Mouse (Mus musculus): ENCODE measurements around the gene Taar7f. TPM values are rescaled to one million over a fixed set of nuclear protein-coding genes. Genes with fewer than 3 reads are reported as not detected.
A peak's percentile ranks its signal among the peaks of the same experiment; 100 is the strongest.
"Not testable (repeated sequence)": the region's sequence is repeated elsewhere in the genome, so short reads cannot be mapped to it uniquely, and the experiment has no call there.

Taar7f gene
- polyA plus RNA-seq, 2 experiments, result not detected

- Histone ChIP-seq H3K4me3 (ENCODE audit: insufficient read depth in 1 of 2, low read depth in 2 of 2, low read length in 2 of 2) (no peak overlapping the region), H3K9me3 (ENCODE audit: control insufficient read depth, low read length) (no peaks in the 10 kb centered on the region), H3K4me1 (replicated peaks; ENCODE audit: control insufficient read depth in 2 of 2, insufficient read depth in 2 of 2, low read length in 1 of 2) (peaks cover 0 to 9% of the 10 kb centered on the region in 2 experiments; a peak in 2 of 4 replicates), H3K36me3 (replicated peaks; ENCODE audit: control insufficient read depth, insufficient read depth, low read depth) (no peaks in the 10 kb centered on the region), H3K27me3 (ENCODE audit: control insufficient read depth, insufficient read depth, low read length) (no peaks in the 10 kb centered on the region), H3K9ac (replicated peaks) (no peak overlapping the region), H3K4me2 (ENCODE audit: low read depth) (no peak overlapping the region), H3K27ac (no peak overlapping the region)
- ATAC-seq (ENCODE audit: insufficient read depth) (no peak), DNase-seq (ENCODE audit: low read depth in 3 of 3, low spot score in 3 of 3) (no peak)
- TF ChIP-seq CTCF (IDR thresholded peaks at IDR 0.05; ENCODE audit: low read depth) (no peak), EP300 (IDR thresholded peaks at IDR 0.05; ENCODE audit: low read depth) (no peak)
- WGBS (ENCODE audit: insufficient replicate concordance), result 34% methylated on average over 5 of the region's 5 CpGs
Observed at GRCm38 (mm10) chr10:24086555-24086954, 37.2 kb downstream of the Taar7f start.

- H3K27ac ChIP-seq, result no peak overlapping the region
- H3K4me1 ChIP-seq (replicated peaks; ENCODE audit: control insufficient read depth in 2 of 2, insufficient read depth in 2 of 2, low read length in 1 of 2), result peaks cover 0 to 9% of the 10 kb centered on the region in 2 experiments; a peak in 2 of 4 replicates
- no peak overlapping the region for H3K4me3 ChIP-seq (ENCODE audit: insufficient read depth in 1 of 2, low read depth in 2 of 2, low read length in 2 of 2)
- no peaks in the 10 kb centered on the region for H3K36me3 ChIP-seq (replicated peaks; ENCODE audit: control insufficient read depth, insufficient read depth, low read depth)
- no peak overlapping the region for H3K4me2 ChIP-seq (ENCODE audit: low read depth)
- no peak for DNase-seq (ENCODE audit: low read depth in 3 of 3, low spot score in 3 of 3)
- H3K9ac ChIP-seq (replicated peaks), result no peak overlapping the region
- no peak for ATAC-seq (ENCODE audit: insufficient read depth)
- no peaks in the 10 kb centered on the region for H3K27me3 ChIP-seq (ENCODE audit: control insufficient read depth, insufficient read depth, low read length)
- no peaks in the 10 kb centered on the region for H3K9me3 ChIP-seq (ENCODE audit: control insufficient read depth, low read length)
- TF ChIP-seq CTCF (IDR thresholded peaks at IDR 0.05; ENCODE audit: low read depth) (no peak), EP300 (IDR thresholded peaks at IDR 0.05; ENCODE audit: low read depth) (no peak)
- WGBS (ENCODE audit: insufficient replicate concordance), result 51% methylated on average over 2 of the region's 2 CpGs
Observed at GRCm38 (mm10) chr10:24087168-24087567, 37.9 kb downstream of the Taar7f start.

- ATAC-seq (ENCODE audit: insufficient read depth) (no peak), DNase-seq (ENCODE audit: low read depth in 3 of 3, low spot score in 3 of 3) (no peak)
- TF ChIP-seq EP300 (IDR thresholded peaks at IDR 0.05; ENCODE audit: low read depth) (no peak), CTCF (IDR thresholded peaks at IDR 0.05; ENCODE audit: low read depth) (no peak)
- Histone ChIP-seq H3K9me3 (ENCODE audit: control insufficient read depth, low read length) (no peaks in the 10 kb centered on the region), H3K27me3 (ENCODE audit: control insufficient read depth, insufficient read depth, low read length) (no peaks in the 10 kb centered on the region), H3K4me2 (ENCODE audit: low read depth) (no peak within 1 kb of the TSS), H3K27ac (no peak within 1 kb of the TSS), H3K4me1 (replicated peaks; ENCODE audit: control insufficient read depth in 2 of 2, insufficient read depth in 2 of 2, low read length in 1 of 2) (peaks cover 0 to 2% of the 10 kb centered on the region in 2 experiments; a peak in 2 of 4 replicates), H3K9ac (replicated peaks) (no peak within 1 kb of the TSS), H3K36me3 (replicated peaks; ENCODE audit: control insufficient read depth, insufficient read depth, low read depth) (no peaks in the 10 kb centered on the region), H3K4me3 (ENCODE audit: insufficient read depth in 1 of 2, low read depth in 2 of 2, low read length in 2 of 2) (no peak within 1 kb of the TSS)
- 40% methylated on average over 2 of the region's 2 CpGs for WGBS (ENCODE audit: insufficient replicate concordance)
Observed at GRCm38 (mm10) chr10:24092194-24092593, 42.9 kb downstream of the Taar7f start, which contains the start of gene Taar8b. Taar8b (minus strand) TSS chr10:24092294.

GRCm38 (mm10) chr10:24097010-24097409 lies 47.7 kb downstream of the Taar7f start:
- H3K4me2 ChIP-seq (ENCODE audit: low read depth); H3K4me1 ChIP-seq (replicated peaks; ENCODE audit: control insufficient read depth in 2 of 2, insufficient read depth in 2 of 2, low read length in 1 of 2); H3K36me3 ChIP-seq (replicated peaks; ENCODE audit: control insufficient read depth, insufficient read depth, low read depth); H3K27ac ChIP-seq; H3K27me3 ChIP-seq (ENCODE audit: control insufficient read depth, insufficient read depth, low read length); H3K9ac ChIP-seq (replicated peaks); DNase-seq (ENCODE audit: low read depth in 3 of 3, low spot score in 3 of 3); H3K4me3 ChIP-seq (ENCODE audit: insufficient read depth in 1 of 2, low read depth in 2 of 2, low read length in 2 of 2); H3K9me3 ChIP-seq (ENCODE audit: control insufficient read depth, low read length): not testable (repeated sequence)
- 50% methylated on average over 2 of the region's 2 CpGs for WGBS (ENCODE audit: insufficient replicate concordance)
- peak; percentile 31; the same call in 1 of the 2 replicates for ATAC-seq (ENCODE audit: insufficient read depth)

Other genes starting within 250 kb of the Taar7f start
- 0.34 and 0.59 TPM in 2 replicates for gene Vnn3, start 198.0 kb upstream of the Taar7f start, polyA plus RNA-seq (2012; rRNA removed)
- 0.86 and 1.1 TPM in 2 replicates for gene Vnn3, start 198.0 kb upstream of the Taar7f start, polyA plus RNA-seq (2014; fragmentation: Nextera tagmentation; extraction: Ambion mirVana)
- 0.76 and 1.2 TPM in 2 replicates for gene Vnn1, start 154.8 kb upstream of the Taar7f start, polyA plus RNA-seq (2012; rRNA removed)
- 1.2 and 1.7 TPM in 2 replicates for gene Vnn1, start 154.8 kb upstream of the Taar7f start, polyA plus RNA-seq (2014; fragmentation: Nextera tagmentation; extraction: Ambion mirVana)
- not detected in 2 replicates for gene Taar1, start 129.2 kb upstream of the Taar7f start, polyA plus RNA-seq (2012; rRNA removed)
- gene Taar1, start 129.2 kb upstream of the Taar7f start, polyA plus RNA-seq (2014; fragmentation: Nextera tagmentation; extraction: Ambion mirVana), result not detected in 2 replicates
- gene Taar2, start 110.9 kb upstream of the Taar7f start, polyA plus RNA-seq (2012; rRNA removed), result not detected in 2 replicates
- gene Taar2, start 110.9 kb upstream of the Taar7f start, polyA plus RNA-seq (2014; fragmentation: Nextera tagmentation; extraction: Ambion mirVana), result not detected in 2 replicates
- not detected in 2 replicates for gene Taar3, start 100.0 kb upstream of the Taar7f start, polyA plus RNA-seq (2012; rRNA removed)
- not detected in 2 replicates for gene Taar3, start 100.0 kb upstream of the Taar7f start, polyA plus RNA-seq (2014; fragmentation: Nextera tagmentation; extraction: Ambion mirVana)
- gene Taar4, start 89.0 kb upstream of the Taar7f start, polyA plus RNA-seq (2012; rRNA removed), result not detected in 2 replicates
- gene Taar4, start 89.0 kb upstream of the Taar7f start, polyA plus RNA-seq (2014; fragmentation: Nextera tagmentation; extraction: Ambion mirVana), result not detected in 2 replicates
- not detected in 2 replicates for gene Taar5, start 78.8 kb upstream of the Taar7f start, polyA plus RNA-seq (2012; rRNA removed)
- gene Taar5, start 78.8 kb upstream of the Taar7f start, polyA plus RNA-seq (2014; fragmentation: Nextera tagmentation; extraction: Ambion mirVana), result not detected in 2 replicates
- not detected in 2 replicates for gene Taar6, start 63.9 kb upstream of the Taar7f start, polyA plus RNA-seq (2012; rRNA removed)
- not detected in 2 replicates for gene Taar6, start 63.9 kb upstream of the Taar7f start, polyA plus RNA-seq (2014; fragmentation: Nextera tagmentation; extraction: Ambion mirVana)
- not detected in 2 replicates for gene Taar7a, start 56.0 kb upstream of the Taar7f start, polyA plus RNA-seq (2012; rRNA removed)
- gene Taar7a, start 56.0 kb upstream of the Taar7f start, polyA plus RNA-seq (2014; fragmentation: Nextera tagmentation; extraction: Ambion mirVana), result not detected in 2 replicates
- gene Taar7b, start 49.6 kb upstream of the Taar7f start, polyA plus RNA-seq (2012; rRNA removed), result not detected in 2 replicates
- not detected in 2 replicates for gene Taar7b, start 49.6 kb upstream of the Taar7f start, polyA plus RNA-seq (2014; fragmentation: Nextera tagmentation; extraction: Ambion mirVana)
- gene Taar7d, start 22.3 kb upstream of the Taar7f start, polyA plus RNA-seq (2012; rRNA removed), result 0.05 TPM in 1 of 2 replicates, not detected in the other
- not detected in 2 replicates for gene Taar7d, start 22.3 kb upstream of the Taar7f start, polyA plus RNA-seq (2014; fragmentation: Nextera tagmentation; extraction: Ambion mirVana)
- not detected in 2 replicates for gene Taar7e, start 11.9 kb upstream of the Taar7f start, polyA plus RNA-seq (2012; rRNA removed)
- not detected in 2 replicates for gene Taar7e, start 11.9 kb upstream of the Taar7f start, polyA plus RNA-seq (2014; fragmentation: Nextera tagmentation; extraction: Ambion mirVana)
- not detected in 2 replicates for gene Taar8a, start 27.0 kb downstream of the Taar7f start, polyA plus RNA-seq (2012; rRNA removed)
- gene Taar8a, start 27.0 kb downstream of the Taar7f start, polyA plus RNA-seq (2014; fragmentation: Nextera tagmentation; extraction: Ambion mirVana), result not detected in 2 replicates
- not detected in 2 replicates for gene Taar8b, start 42.8 kb downstream of the Taar7f start, polyA plus RNA-seq (2012; rRNA removed)
- not detected in 2 replicates for gene Taar8b, start 42.8 kb downstream of the Taar7f start, polyA plus RNA-seq (2014; fragmentation: Nextera tagmentation; extraction: Ambion mirVana)
- not detected in 2 replicates for gene Taar8c, start 52.4 kb downstream of the Taar7f start, polyA plus RNA-seq (2012; rRNA removed)
- not detected in 2 replicates for gene Taar8c, start 52.4 kb downstream of the Taar7f start, polyA plus RNA-seq (2014; fragmentation: Nextera tagmentation; extraction: Ambion mirVana)
- not detected in 2 replicates for gene Taar9, start 60.0 kb downstream of the Taar7f start, polyA plus RNA-seq (2012; rRNA removed)
- not detected in 2 replicates for gene Taar9, start 60.0 kb downstream of the Taar7f start, polyA plus RNA-seq (2014; fragmentation: Nextera tagmentation; extraction: Ambion mirVana)
- gene Stx7, start 99.8 kb downstream of the Taar7f start, polyA plus RNA-seq (2012; rRNA removed), result 8.9 and 20.3 TPM in 2 replicates
- gene Stx7, start 99.8 kb downstream of the Taar7f start, polyA plus RNA-seq (2014; fragmentation: Nextera tagmentation; extraction: Ambion mirVana), result 30.0 and 32.2 TPM in 2 replicates
- 0.08 and 0.12 TPM in 2 replicates for gene Moxd1, start 174.0 kb downstream of the Taar7f start, polyA plus RNA-seq (2012; rRNA removed)
- gene Moxd1, start 174.0 kb downstream of the Taar7f start, polyA plus RNA-seq (2014; fragmentation: Nextera tagmentation; extraction: Ambion mirVana), result 0.15 TPM in 1 of 2 replicates, not detected in the other

All from liver, embryonic 14.5 days (tissue).